Mouse (Mus musculus) ZHBTc4 (cell line): ENCODE results near the gene Rpl3.

Experiments
- DNase-seq: peaks from one replicate; pipeline ENCODE4 v3.0.0-alpha.2; 2011; ENCODE audit warnings: low read depth, low spot score

Rpl3 gene

GRCm38 (mm10) chr15:80069171-80069570 lies 22.5 kb downstream of the Rpl3 start:
- no peak for DNase-seq

GRCm38 (mm10) chr15:80066538-80066937 lies 25.1 kb downstream of the Rpl3 start:
- DNase-seq: peak; percentile 81

- peak; percentile 89 for DNase-seq
Observed at GRCm38 (mm10) chr15:80065414-80065813, 26.3 kb downstream of the Rpl3 start.

- DNase-seq: no peak
Observed at GRCm38 (mm10) chr15:80064965-80065364, 26.7 kb downstream of the Rpl3 start.

- no peak for DNase-seq
Observed at GRCm38 (mm10) chr15:80062821-80063220, 28.8 kb downstream of the Rpl3 start.

DNA sequence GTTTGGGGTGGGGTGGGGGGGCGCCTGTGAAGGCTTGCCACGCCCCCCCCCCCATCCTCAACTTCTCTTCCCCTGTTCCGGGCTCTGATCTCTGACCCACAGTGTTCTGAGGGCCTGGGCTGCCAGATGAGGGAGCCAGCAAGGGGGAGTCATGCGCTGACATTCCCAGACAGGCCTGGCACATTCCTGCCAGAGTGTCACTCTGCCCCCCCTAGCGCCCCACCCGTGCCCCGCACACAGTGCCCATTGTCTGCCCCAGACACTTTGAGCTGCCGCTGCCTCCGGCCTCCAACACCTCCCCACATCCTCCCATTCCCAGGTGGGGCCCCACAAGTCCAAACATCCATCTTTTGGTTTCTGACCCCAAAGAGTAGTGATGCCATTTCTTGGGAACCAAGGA lies 29.3 kb downstream of the Rpl3 start:
- no peak for DNase-seq

- no peak for DNase-seq
Observed at GRCm38 (mm10) chr15:80061071-80061550, 30.6 kb downstream of the Rpl3 start.

GRCm38 (mm10) chr15:80060356-80061070 lies 31.2 kb downstream of the Rpl3 start:
- peak; percentile 75 for DNase-seq

DNA sequence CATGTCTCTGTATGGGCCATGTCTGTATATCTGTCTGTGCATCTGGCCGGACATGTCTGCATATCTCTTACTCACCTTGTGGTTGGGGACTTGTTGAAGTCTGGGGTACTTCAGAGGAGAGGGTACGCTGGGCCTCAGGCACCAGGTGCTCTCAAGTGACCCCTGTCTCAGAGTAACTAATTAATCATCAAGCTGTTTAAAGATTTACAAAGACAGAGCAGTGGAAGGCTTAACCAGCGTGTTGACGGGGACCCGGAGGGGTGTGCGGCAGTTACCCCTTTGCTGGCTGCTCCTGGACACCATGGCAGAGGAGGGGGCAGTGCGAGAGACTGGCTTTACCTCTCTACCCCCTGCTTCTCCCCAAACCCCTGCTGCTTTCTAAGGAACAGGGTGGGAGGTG lies 32.1 kb downstream of the Rpl3 start:
- no peak for DNase-seq

- no peak for DNase-seq
Observed at GRCm38 (mm10) chr15:80058151-80058550, 33.5 kb downstream of the Rpl3 start.

DNA sequence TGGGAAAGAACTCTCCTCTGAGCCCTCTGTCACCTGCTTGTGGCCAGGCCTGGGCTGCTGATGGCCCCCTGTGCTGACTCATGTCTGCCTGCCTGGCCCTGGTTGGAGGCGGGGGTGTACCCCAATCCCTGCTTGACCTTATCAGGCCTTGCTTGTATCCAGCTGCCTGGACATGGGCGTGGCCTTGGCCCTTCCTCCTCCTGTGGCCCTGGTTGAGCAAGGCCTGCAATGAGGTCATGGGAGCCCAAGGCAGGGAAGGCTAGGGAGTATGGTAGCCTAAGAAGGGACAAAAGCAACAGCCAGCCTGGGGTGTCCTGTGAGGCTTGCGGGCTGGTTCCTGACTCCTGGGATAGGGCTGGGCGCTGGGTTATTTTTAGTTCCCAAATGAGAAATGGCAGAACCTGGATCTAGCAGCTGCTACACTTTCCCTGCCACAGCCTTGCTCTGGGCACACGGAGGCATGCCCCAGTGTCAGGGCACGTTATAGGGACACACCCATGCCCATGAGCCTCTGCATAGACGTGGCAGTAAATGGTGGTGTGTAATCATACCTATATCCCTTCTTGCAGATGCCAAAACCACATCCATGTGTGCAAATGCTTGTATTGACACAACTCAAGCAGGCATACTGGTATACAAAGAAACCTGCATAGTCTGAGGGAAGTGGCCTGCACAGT lies 37.5 kb downstream of the Rpl3 start:
- DNase-seq: no peak

DNA sequence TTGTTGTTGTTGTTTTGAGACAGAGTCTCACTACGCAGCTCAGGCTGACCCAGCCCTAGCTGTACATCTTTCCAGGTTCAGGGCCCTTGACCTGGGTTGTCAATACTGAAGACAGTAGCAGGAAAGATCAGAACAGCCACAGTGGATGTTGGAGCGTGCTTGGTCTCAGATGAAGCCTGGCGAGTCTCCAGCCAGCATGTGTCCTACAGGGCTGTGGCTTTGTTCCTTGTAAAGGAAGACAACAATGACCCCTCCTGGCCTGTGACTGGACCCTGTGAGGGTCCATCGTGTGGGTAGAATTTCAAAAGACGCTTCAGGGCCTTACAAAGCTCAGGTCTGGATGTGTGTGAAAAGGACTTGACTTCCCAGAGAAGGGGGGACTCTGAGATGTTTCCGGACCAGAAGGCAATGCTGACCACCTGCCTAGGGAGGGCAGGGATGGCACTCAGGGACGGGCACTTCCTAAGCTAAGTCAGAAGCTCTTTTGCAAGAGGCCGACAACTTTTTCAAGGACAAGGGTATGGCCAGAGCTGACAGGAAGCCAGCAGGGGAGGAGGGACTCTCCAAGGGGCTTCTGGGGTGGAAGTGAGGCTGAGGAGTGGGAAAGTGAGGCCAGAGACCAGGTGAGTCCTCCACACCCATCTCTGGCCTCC lies 38.2 kb downstream of the Rpl3 start:
- DNase-seq: no peak

GRCm38 (mm10) chr15:80051782-80052181 lies 39.9 kb downstream of the Rpl3 start:
- no peak for DNase-seq

DNA sequence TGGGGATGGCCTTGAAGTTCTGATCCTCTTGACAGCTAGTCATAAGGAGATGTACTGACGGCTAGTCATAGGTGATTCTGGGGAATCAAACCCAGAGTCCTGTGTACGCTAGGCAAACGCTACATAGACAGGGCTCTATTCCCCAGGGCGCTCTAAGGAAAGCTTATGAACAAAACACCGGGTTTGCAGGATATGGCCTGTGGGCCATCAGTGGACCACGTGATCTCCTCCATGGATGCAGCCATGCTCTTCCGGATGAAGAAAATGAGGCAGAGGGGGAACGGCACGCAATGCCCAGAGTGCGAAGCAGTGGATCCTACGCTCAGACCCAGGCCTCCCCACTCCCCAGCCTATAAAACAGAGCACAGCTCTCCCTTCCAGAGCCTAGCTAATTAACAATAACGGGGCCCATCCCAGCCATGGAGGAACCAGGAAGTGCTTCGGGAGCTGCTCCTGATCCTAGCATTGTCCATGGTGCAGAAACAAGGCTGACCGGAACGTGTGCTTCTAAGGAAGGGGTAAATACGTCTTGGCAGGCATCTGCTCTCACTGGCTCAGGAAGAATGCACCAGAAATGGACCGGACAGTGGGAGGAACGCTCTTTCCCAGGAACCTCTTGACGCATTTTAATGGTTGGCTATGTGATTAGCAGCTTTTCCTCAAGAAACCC lies 40.4 kb downstream of the Rpl3 start:
- DNase-seq: no peak

- DNase-seq: no peak
Observed at GRCm38 (mm10) chr15:80050093-80050492, 41.6 kb downstream of the Rpl3 start.

GRCm38 (mm10) chr15:80047973-80048372 lies 43.7 kb downstream of the Rpl3 start:
- no peak for DNase-seq

DNA sequence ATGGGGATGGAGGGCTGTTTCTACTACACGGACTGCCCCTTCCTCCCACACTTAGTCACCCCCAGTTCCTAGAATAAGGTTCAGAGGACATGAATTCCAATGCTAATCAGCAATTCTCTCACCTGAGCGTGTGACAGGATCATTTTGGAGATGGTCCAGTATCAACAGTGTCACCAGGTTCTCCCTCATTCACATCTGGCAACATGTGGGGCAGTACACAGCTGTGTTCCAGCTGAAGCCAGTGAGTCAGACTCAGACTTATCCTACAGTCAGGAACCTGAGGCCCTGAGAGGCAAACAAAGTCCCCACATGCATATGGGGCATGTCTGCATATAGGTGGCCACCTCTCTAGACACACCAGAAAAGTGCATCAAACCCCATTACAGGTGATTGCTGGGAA lies 44.4 kb downstream of the Rpl3 start:
- no peak for DNase-seq

- peak; percentile 85 for DNase-seq
Observed at GRCm38 (mm10) chr15:80045749-80046148, 45.9 kb downstream of the Rpl3 start.

DNA sequence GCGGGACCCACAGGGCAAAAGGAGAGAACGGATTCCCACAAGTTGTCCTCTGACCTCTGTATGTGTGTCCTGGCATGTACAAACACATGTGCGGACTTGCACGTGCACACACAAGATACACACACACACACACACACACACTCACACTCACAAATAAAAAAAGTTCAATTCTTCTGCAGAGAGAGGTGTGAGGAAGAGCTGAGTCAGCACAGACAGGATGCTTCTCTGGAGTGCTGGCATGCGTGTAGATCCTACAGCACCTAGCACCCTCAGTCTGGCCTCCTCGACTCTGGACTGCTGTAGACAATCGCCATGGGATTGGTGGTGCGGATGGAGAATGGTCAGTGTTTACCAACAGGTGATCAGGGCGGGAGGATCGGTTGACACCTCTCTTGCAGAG lies 47.4 kb downstream of the Rpl3 start:
- no peak for DNase-seq

- no peak for DNase-seq
Observed at GRCm38 (mm10) chr15:80042152-80042551, 49.5 kb downstream of the Rpl3 start.

DNA sequence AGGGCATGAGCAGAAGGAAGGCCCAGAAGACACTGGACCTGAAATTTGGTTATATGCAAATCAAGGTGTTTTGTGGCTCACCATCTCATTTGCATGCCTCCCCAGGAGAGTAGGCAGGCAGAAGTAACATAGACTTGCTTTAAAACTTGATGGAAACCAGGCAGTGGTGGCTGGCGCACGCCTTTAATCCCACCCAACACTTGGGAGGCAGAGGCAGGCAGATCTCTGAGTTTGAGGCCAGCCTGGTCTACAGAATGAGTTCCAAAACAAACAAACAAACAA lies 53.6 kb downstream of the Rpl3 start:
- DNase-seq: no peak
